14 mouse cellular contexts compared by ENCODE assay signal in genomic region chr1:89089821-89090600, GRCm38 (mm10). TPM values are rescaled to one million over a fixed set of nuclear protein-coding genes. Genes with fewer than 3 reads are reported as not detected.
A peak's percentile ranks its signal among the peaks of the same experiment; 100 is the strongest.
DNase-seq lines count a peak whose midpoint lies in the region; ATAC-seq and TF ChIP-seq lines count a peak whose summit lies in the region.
"Had no signal": no experiment of that assay in that cellular context is flagged by ENCODE, and none has a peak within 500 bp of the region (broad histone marks: within the 10 kb centered on the region; RNA-seq: fewer than 3 reads in every experiment).

No protein-coding gene starts in this region.

- H3K27ac ChIP-seq in heart, embryonic 11.5 days (ENCODE audit: low read depth, low read length) = peak overlapping the region; percentile 54
- H3K27ac ChIP-seq in midbrain, embryonic 10.5 days (replicated peaks) = 0 out of 2 replicates have a peak overlapping the region, but pooled peaks have one; percentile 4
- H3K27ac ChIP-seq in midbrain, embryonic 13.5 days = no peak overlapping the region
- H3K27ac ChIP-seq in kidney, adult 2 months (ENCODE audit: insufficient read depth, low read depth, low read length) = no peak overlapping the region
- H3K27ac ChIP-seq in forebrain, embryonic 12.5 days = no peak overlapping the region
- H3K27ac ChIP-seq: forebrain, embryonic 15.5 days; liver, embryonic 15.5 days had no signal

- TF ChIP-seq POLR2A in kidney, adult 2 months (IDR thresholded peaks at IDR 0.05; ENCODE audit: low read depth, low read length) = no peak

- intact Hi-C loops in heart, postnatal 10 days (cut with DNase I) = loop anchor here (2.0 to 5.0 kb wide), 3 partner anchors 19 to 102 kb away; partner anchors contain the start of gene Sh3bp4

- peaks cover 88% of the 10 kb centered on the region for H3K4me1 ChIP-seq in heart, embryonic 11.5 days (ENCODE audit: control insufficient read depth, insufficient read depth, low read length)
- peaks cover 93% of the 10 kb centered on the region for H3K4me1 ChIP-seq in midbrain, embryonic 10.5 days
- peaks cover 56% of the 10 kb centered on the region for H3K4me1 ChIP-seq in midbrain, embryonic 13.5 days (replicated peaks)
- peaks cover 21% of the 10 kb centered on the region; the same call in 1 of the 2 replicates for H3K4me1 ChIP-seq in kidney, adult 2 months (ENCODE audit: control insufficient read depth, insufficient read depth, low read length)
- H3K4me1 ChIP-seq in forebrain, embryonic 12.5 days = peaks cover 64% of the 10 kb centered on the region

- H3K4me3 ChIP-seq in heart, embryonic 11.5 days (ENCODE audit: low read depth, low read length) = no peak overlapping the region
- no peak overlapping the region for H3K4me3 ChIP-seq in midbrain, embryonic 10.5 days
- no peak overlapping the region for H3K4me3 ChIP-seq in midbrain, embryonic 13.5 days (replicated peaks)
- no peak overlapping the region for H3K4me3 ChIP-seq in kidney, adult 2 months (ENCODE audit: insufficient read depth, low read depth, low read length)
- H3K4me3 ChIP-seq in forebrain, embryonic 12.5 days (replicated peaks) = no peak overlapping the region
- H3K4me3 ChIP-seq: forebrain, embryonic 15.5 days; liver, embryonic 15.5 days had no signal

- no peak for ATAC-seq in heart, embryonic 11.5 days (replicated peaks; ENCODE audit: insufficient number of reproducible peaks, low FRiP score, low TSS enrichment)
- ATAC-seq in midbrain, embryonic 13.5 days = no peak
- no peak for ATAC-seq in forebrain, embryonic 12.5 days (ENCODE audit: low FRiP score)
- ATAC-seq: CD4-positive, CD25-positive, alpha-beta regulatory T cell, adult 4 months; forebrain, embryonic 15.5 days had no signal

- H3K9me3 ChIP-seq in heart, embryonic 11.5 days (replicated peaks; ENCODE audit: control insufficient read depth, low read length) = no peaks in the 10 kb centered on the region
- H3K9me3 ChIP-seq in midbrain, embryonic 10.5 days (replicated peaks) = no peaks in the 10 kb centered on the region
- H3K9me3 ChIP-seq in midbrain, embryonic 13.5 days = no peaks in the 10 kb centered on the region
- H3K9me3 ChIP-seq in forebrain, embryonic 12.5 days = no peaks in the 10 kb centered on the region
- H3K9me3 ChIP-seq: forebrain, embryonic 15.5 days; liver, embryonic 15.5 days had no signal

- no peak overlapping the region for H3K4me2 ChIP-seq in heart, embryonic 11.5 days
- H3K4me2 ChIP-seq in midbrain, embryonic 13.5 days (replicated peaks) = no peak overlapping the region
- no peak overlapping the region for H3K4me2 ChIP-seq in forebrain, embryonic 12.5 days
- H3K4me2 ChIP-seq: forebrain, embryonic 15.5 days; liver, embryonic 15.5 days had no signal

- 53% methylated on average over 21 of the region's 21 CpGs for WGBS in heart, embryonic 11.5 days (ENCODE audit: insufficient replicate concordance)
- 83% methylated on average over 21 of the region's 21 CpGs for WGBS in midbrain, embryonic 10.5 days
- WGBS in midbrain, embryonic 13.5 days = 86% methylated on average over 21 of the region's 21 CpGs
- WGBS in kidney, adult 2 months = 69% methylated on average over 21 of the region's 21 CpGs
- 84% methylated on average over 21 of the region's 21 CpGs for WGBS in forebrain, embryonic 12.5 days

- no peaks in the 10 kb centered on the region for H3K27me3 ChIP-seq in heart, embryonic 11.5 days (ENCODE audit: control insufficient read depth, insufficient read depth, low read length)
- H3K27me3 ChIP-seq in midbrain, embryonic 10.5 days (ENCODE audit: low read depth, poor library complexity, severe bottlenecking) = no peaks in the 10 kb centered on the region
- no peaks in the 10 kb centered on the region for H3K27me3 ChIP-seq in midbrain, embryonic 13.5 days
- no peaks in the 10 kb centered on the region for H3K27me3 ChIP-seq in kidney, adult 2 months (replicated peaks; ENCODE audit: control insufficient read depth, insufficient read depth, low read length)
- H3K27me3 ChIP-seq in forebrain, embryonic 12.5 days = no peaks in the 10 kb centered on the region
- H3K27me3 ChIP-seq: forebrain, embryonic 15.5 days had no signal

- no peak overlapping the region for H3K9ac ChIP-seq in heart, embryonic 11.5 days (ENCODE audit: low read depth, low read length)
- H3K9ac ChIP-seq in midbrain, embryonic 13.5 days (replicated peaks) = no peak overlapping the region
- H3K9ac ChIP-seq in forebrain, embryonic 12.5 days = no peak overlapping the region
- H3K9ac ChIP-seq: forebrain, embryonic 15.5 days; liver, embryonic 15.5 days had no signal

- H3K36me3 ChIP-seq in heart, embryonic 11.5 days (ENCODE audit: control insufficient read depth, insufficient read depth, low read length) = no peaks in the 10 kb centered on the region
- H3K36me3 ChIP-seq in midbrain, embryonic 10.5 days = peaks cover 4% of the 10 kb centered on the region; the same call in 1 of the 2 replicates
- no peaks in the 10 kb centered on the region for H3K36me3 ChIP-seq in midbrain, embryonic 13.5 days
- no peaks in the 10 kb centered on the region for H3K36me3 ChIP-seq in kidney, adult 2 months (ENCODE audit: control insufficient read depth, insufficient read depth, low read length)
- H3K36me3 ChIP-seq in forebrain, embryonic 12.5 days (replicated peaks) = no peaks in the 10 kb centered on the region
- H3K36me3 ChIP-seq: forebrain, embryonic 15.5 days; liver, embryonic 15.5 days had no signal

- TF ChIP-seq CTCF in kidney, adult 2 months (conservative IDR thresholded peaks at IDR 0.05; ENCODE audit: insufficient read depth, insufficient read length, low read depth, low read length) = no peak

- DNase-seq in heart, postnatal 10 days = no peak
- no peak for DNase-seq in midbrain, embryonic 10.5 days (ENCODE audit: low spot score)
- peak; percentile 42 for DNase-seq in lung, postnatal 10 days
- peak; percentile 33 for DNase-seq in thymus, postnatal 4 days
- no peak for DNase-seq in kidney, adult 2 months
- DNase-seq: cerebellum, adult 2 months; kidney, postnatal 36 days had no signal

RNA-seq across cellular contexts. Expression of gene Sh3bp4, which starts 19.8 kb away (rescaled TPM):
- polyA plus RNA-seq in heart, embryonic 11.5 days (2014; fragmentation: Nextera tagmentation; extraction: Ambion mirVana) = 15.3 and 25.2 TPM in 2 replicates
- total RNA-seq in heart, postnatal 10 days (2021) = 10 to 100 TPM; 26.2 to 28.6 TPM
- polyA plus RNA-seq in midbrain, embryonic 10.5 days (2016; fragmentation: Nextera tagmentation; extraction: Ambion mirVana) = 23.8 and 25.1 TPM in 2 replicates
- 12.1 and 13.2 TPM in 2 replicates for polyA plus RNA-seq in midbrain, embryonic 13.5 days (2015; fragmentation: Nextera tagmentation; extraction: Ambion mirVana)
- polyA plus RNA-seq in kidney, adult 2 months (2012; rRNA removed) = 14.8 and 18.1 TPM in 2 replicates
- polyA plus RNA-seq in forebrain, embryonic 12.5 days (2016; fragmentation: Nextera tagmentation; extraction: Ambion mirVana) = 26.5 and 27.1 TPM in 2 replicates
- total RNA-seq: neutrophil, adult 5-6 weeks had no signal

Comparison
In these comparisons a context has a peak if more than half of its experiments do, and no peak if none do; other contexts are left out.
1. H3K27ac ChIP-seq: peak in heart, embryonic 11.5 days (single experiment) and midbrain, embryonic 10.5 days (single experiment); none in midbrain, embryonic 13.5 days (single experiment), kidney, adult 2 months (single experiment) and forebrain, embryonic 12.5 days (single experiment).
2. DNase-seq: peak in lung, postnatal 10 days (single experiment) and thymus, postnatal 4 days (single experiment); none in heart, postnatal 10 days (0 of 2), midbrain, embryonic 10.5 days (single experiment) and kidney, adult 2 months (single experiment).